Mouse (Mus musculus) testis, adult 2 months (tissue): ENCODE results near the gene Wdr41.

ENCODE experiments used
- CTCF ChIP-seq: fragments of 200-500 bp; IDR thresholded peaks from 2 replicates; pipeline ENCODE4 v1.5.1; 2012; ENCODE audit warnings: low read depth, mild to moderate bottlenecking, inconsistent platforms, low read length, moderate library complexity; ENCODE audit not compliant: control insufficient read depth, insufficient read depth, insufficient replicate concordance
- POLR2A ChIP-seq: fragments of 200-500 bp; IDR thresholded peaks from 2 replicates; pipeline ENCODE4 v1.6.1; 2012; ENCODE audit warnings: low read depth, mild to moderate bottlenecking, inconsistent platforms, low read length, moderate library complexity; ENCODE audit not compliant: control insufficient read depth

- TF ChIP-seq POLR2A (no peak), CTCF (no peak)
These were observed 82.7 kb downstream of the Wdr41 start for GRCm38 (mm10) chr13:95058885-95059284.
